Mouse (Mus musculus): ENCODE measurements around the gene Kpnb1. TPM values are rescaled to one million over a fixed set of nuclear protein-coding genes. Genes with fewer than 3 reads are reported as not detected.
A peak's percentile ranks its signal among the peaks of the same experiment; 100 is the strongest.

Kpnb1 gene
- total and polyA plus RNA-seq, 2 experiments from 2014 or later: 18.4 to 68.2 TPM

DNA sequence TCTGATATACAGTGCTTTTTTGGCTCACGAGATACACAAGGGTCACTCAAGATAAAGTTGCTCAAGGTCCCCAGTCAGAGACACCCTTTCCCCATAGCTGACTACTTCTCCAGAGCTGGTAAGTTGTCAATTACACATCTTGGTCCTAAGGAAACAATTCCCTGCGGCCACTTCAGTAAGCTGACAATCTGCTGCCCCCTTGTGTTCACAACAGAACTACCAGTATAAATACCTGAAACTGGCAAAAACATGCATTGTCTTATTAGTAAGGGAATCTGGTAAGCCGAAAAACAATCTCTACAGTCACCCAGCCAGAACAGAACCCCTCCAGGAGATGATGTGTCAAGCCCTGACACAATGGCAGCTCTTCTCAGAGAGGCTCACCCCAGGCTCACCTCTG, 10.8 kb downstream of the Kpnb1 start:
- no peak overlapping the region for H3K27ac ChIP-seq (ENCODE audit: low read depth)
- no peak for ATAC-seq (ENCODE audit: insufficient read depth, low read depth)
- peak; percentile 46 for DNase-seq (ENCODE audit: low spot score)

DNA sequence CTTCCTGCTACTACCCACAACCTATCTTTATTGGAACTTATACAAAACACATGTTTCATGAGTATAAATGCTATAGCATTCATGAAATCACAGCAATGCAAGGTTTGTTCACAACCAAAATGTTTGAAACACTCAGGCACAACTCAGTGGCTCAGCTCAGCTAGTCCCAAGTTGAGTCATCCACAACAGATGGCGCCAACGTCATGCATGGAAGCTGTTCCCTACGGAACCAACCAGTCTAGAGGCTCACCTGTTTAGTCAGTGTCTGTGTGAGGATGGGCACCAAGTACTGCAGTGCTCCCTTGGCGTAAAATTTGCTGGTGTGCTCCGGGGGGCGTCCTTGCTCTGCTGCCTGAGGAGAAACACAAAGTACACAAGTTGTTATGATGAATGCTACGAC, 12.2 kb downstream of the Kpnb1 start:
- H3K36me3 ChIP-seq (replicated peaks; ENCODE audit: control insufficient read depth, insufficient read depth, low read length): peaks cover 99% of the 10 kb centered on the region
- DNase-seq (ENCODE audit: low spot score) (no peak), ATAC-seq (ENCODE audit: insufficient read depth, low read depth) (no peak)
- no peaks in the 10 kb centered on the region for H3K4me1 ChIP-seq (ENCODE audit: control insufficient read depth, insufficient read depth)
- WGBS: 89% methylated on average over 7 of the region's 7 CpGs
- H3K4me3 ChIP-seq (ENCODE audit: low read depth, low read length): no peak overlapping the region
- H3K27me3 ChIP-seq (ENCODE audit: control insufficient read depth, insufficient read depth, low read length): no peaks in the 10 kb centered on the region
- H3K4me2 ChIP-seq (ENCODE audit: low read depth, low read length): no peak overlapping the region
- no peaks in the 10 kb centered on the region for H3K9me3 ChIP-seq (replicated peaks; ENCODE audit: control insufficient read depth, low read length)
- no peak overlapping the region for H3K27ac ChIP-seq (ENCODE audit: low read depth)
- H3K9ac ChIP-seq (replicated peaks; ENCODE audit: low read depth, low read length): no peak overlapping the region
- TF ChIP-seq CTCF (IDR thresholded peaks at IDR 0.05; ENCODE audit: low read depth): no peak
- no peak for TF ChIP-seq EP300 (IDR thresholded peaks at IDR 0.05; ENCODE audit: low read depth)

More for the DNA sequence above, 10.8 kb downstream of the Kpnb1 start:
- H3K4me3 ChIP-seq (ENCODE audit: low read depth, low read length): no peak overlapping the region
- H3K36me3 ChIP-seq (replicated peaks; ENCODE audit: control insufficient read depth, insufficient read depth, low read length): peaks cover 99% of the 10 kb centered on the region
- no peaks in the 10 kb centered on the region for H3K4me1 ChIP-seq (ENCODE audit: control insufficient read depth, insufficient read depth)
- TF ChIP-seq CTCF (IDR thresholded peaks at IDR 0.05; ENCODE audit: low read depth): peak; percentile 68
- TF ChIP-seq EP300 (IDR thresholded peaks at IDR 0.05; ENCODE audit: low read depth): no peak
- no peaks in the 10 kb centered on the region for H3K27me3 ChIP-seq (ENCODE audit: control insufficient read depth, insufficient read depth, low read length)
- no peak overlapping the region for H3K9ac ChIP-seq (replicated peaks; ENCODE audit: low read depth, low read length)
- WGBS: 40% methylated on average over 3 of the region's 3 CpGs
- H3K9me3 ChIP-seq (replicated peaks; ENCODE audit: control insufficient read depth, low read length): no peaks in the 10 kb centered on the region
- no peak overlapping the region for H3K4me2 ChIP-seq (ENCODE audit: low read depth, low read length)

DNA sequence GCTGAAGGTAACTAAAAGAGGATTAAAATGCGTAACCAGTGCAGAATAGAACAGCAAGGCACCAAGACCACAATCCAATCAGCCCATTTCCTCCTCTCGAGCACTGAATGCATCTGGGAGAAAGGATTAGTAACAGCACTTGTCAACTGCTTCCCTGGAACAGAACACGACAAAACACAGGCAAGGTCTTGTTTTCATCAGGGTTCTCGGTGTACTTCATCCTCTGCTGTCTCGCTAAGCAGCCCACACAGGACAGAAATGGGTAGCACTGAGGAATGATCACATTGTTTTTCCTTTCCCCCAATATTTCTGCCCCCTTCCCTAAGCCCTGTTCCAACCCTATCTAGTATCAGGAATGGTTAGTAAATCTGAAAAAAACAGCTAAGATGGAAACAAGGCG, 27.3 kb downstream of the Kpnb1 start:
- 64% methylated on average over 6 of the region's 6 CpGs for WGBS
- Histone ChIP-seq H3K36me3 (replicated peaks; ENCODE audit: control insufficient read depth, insufficient read depth, low read length) (peaks cover 81% of the 10 kb centered on the region), H3K9ac (replicated peaks; ENCODE audit: low read depth, low read length) (no peak overlapping the region), H3K4me1 (ENCODE audit: control insufficient read depth, insufficient read depth) (no peaks in the 10 kb centered on the region), H3K4me3 (ENCODE audit: low read depth, low read length) (no peak overlapping the region), H3K4me2 (ENCODE audit: low read depth, low read length) (no peak overlapping the region), H3K27me3 (ENCODE audit: control insufficient read depth, insufficient read depth, low read length) (no peaks in the 10 kb centered on the region), H3K9me3 (replicated peaks; ENCODE audit: control insufficient read depth, low read length) (no peaks in the 10 kb centered on the region), H3K27ac (ENCODE audit: low read depth) (no peak overlapping the region)
- DNase-seq (ENCODE audit: low spot score) (no peak), ATAC-seq (ENCODE audit: insufficient read depth, low read depth) (no peak)
- TF ChIP-seq CTCF (IDR thresholded peaks at IDR 0.05; ENCODE audit: low read depth) (no peak), EP300 (IDR thresholded peaks at IDR 0.05; ENCODE audit: low read depth) (no peak)

DNA sequence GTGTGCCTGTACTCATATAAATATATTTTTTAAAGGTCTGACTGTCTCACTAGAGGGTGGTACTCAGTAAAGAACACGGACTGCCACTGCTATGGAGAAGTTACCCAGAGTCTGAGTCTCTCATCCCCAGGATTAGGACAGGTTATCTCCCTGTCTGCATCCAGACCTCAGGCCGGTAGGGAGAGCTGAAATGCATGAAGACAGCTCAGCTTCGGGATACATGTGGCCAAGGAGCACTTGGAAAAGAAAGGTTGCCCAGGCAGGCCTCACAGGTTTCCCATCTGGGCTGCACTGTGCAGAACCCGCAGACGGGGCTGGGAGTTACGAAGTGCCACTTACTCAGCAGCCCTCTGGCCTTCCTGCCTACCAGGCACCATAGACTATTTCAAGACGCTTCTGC, 30.7 kb downstream of the Kpnb1 start:
- H3K36me3 ChIP-seq (replicated peaks; ENCODE audit: control insufficient read depth, insufficient read depth, low read length): peaks cover 50% of the 10 kb centered on the region
- DNase-seq (ENCODE audit: low spot score) (no peak), ATAC-seq (ENCODE audit: insufficient read depth, low read depth) (no peak)
- no peak overlapping the region for H3K4me3 ChIP-seq (ENCODE audit: low read depth, low read length)
- no peak overlapping the region for H3K9ac ChIP-seq (replicated peaks; ENCODE audit: low read depth, low read length)
- TF ChIP-seq CTCF (IDR thresholded peaks at IDR 0.05; ENCODE audit: low read depth) (no peak), EP300 (IDR thresholded peaks at IDR 0.05; ENCODE audit: low read depth) (no peak)
- no peaks in the 10 kb centered on the region for H3K27me3 ChIP-seq (ENCODE audit: control insufficient read depth, insufficient read depth, low read length)
- 74% methylated on average over 7 of the region's 7 CpGs for WGBS
- no peaks in the 10 kb centered on the region for H3K9me3 ChIP-seq (replicated peaks; ENCODE audit: control insufficient read depth, low read length)
- peaks cover 7% of the 10 kb centered on the region; the same call in 1 of the 2 replicates for H3K4me1 ChIP-seq (ENCODE audit: control insufficient read depth, insufficient read depth)
- no peak overlapping the region for H3K27ac ChIP-seq (ENCODE audit: low read depth)
- H3K4me2 ChIP-seq (ENCODE audit: low read depth, low read length): no peak overlapping the region

DNA sequence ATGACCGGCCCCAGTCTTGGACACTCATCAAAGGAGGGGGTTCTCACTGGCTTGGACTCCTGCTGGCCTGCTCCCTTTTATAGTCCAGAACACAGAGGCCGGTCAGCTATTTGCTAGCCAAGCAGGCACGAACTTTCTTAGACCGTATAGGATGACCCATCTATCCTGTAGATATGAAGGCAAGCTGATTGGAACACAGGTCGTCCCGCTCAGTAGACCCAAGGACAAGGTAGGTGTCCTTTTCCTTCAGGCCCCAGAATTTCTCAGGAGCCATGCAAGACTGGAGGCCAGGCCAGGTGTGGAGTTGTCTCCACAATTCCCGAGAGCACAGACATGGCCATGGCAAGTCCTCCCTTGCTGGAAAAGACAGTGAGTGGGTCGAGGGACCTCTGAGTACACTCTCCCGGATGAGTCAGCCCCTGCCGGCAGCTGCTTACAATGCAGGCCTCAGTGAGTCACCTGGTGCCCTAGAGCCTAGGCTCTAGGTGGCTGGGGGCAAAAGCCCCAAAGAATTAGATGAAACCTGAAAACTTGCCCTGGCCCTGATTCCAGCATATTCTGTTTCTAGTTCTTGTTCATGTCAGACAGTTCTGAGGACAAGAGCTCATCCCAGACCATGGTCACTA, 34.9 kb downstream of the Kpnb1 start:
- no peak for DNase-seq (ENCODE audit: low spot score)
- no peak overlapping the region for H3K4me2 ChIP-seq (ENCODE audit: low read depth, low read length)
- no peaks in the 10 kb centered on the region for H3K27me3 ChIP-seq (ENCODE audit: control insufficient read depth, insufficient read depth, low read length)
- H3K9ac ChIP-seq (replicated peaks; ENCODE audit: low read depth, low read length): no peak overlapping the region
- peaks cover 24% of the 10 kb centered on the region; the same call in 1 of the 2 replicates for H3K4me1 ChIP-seq (ENCODE audit: control insufficient read depth, insufficient read depth)
- no peaks in the 10 kb centered on the region for H3K9me3 ChIP-seq (replicated peaks; ENCODE audit: control insufficient read depth, low read length)
- WGBS: 31% methylated on average over 10 of the region's 10 CpGs
- no peak overlapping the region for H3K27ac ChIP-seq (ENCODE audit: low read depth)
- TF ChIP-seq EP300 (IDR thresholded peaks at IDR 0.05; ENCODE audit: low read depth) (no peak), CTCF (IDR thresholded peaks at IDR 0.05; ENCODE audit: low read depth) (peak; percentile 22; the same call in 1 of the 2 replicates)
- H3K36me3 ChIP-seq (replicated peaks; ENCODE audit: control insufficient read depth, insufficient read depth, low read length): peaks cover 8% of the 10 kb centered on the region; the same call in 1 of the 2 replicates
- H3K4me3 ChIP-seq (ENCODE audit: low read depth, low read length): no peak overlapping the region
- no peak for ATAC-seq (ENCODE audit: insufficient read depth, low read depth)

DNA sequence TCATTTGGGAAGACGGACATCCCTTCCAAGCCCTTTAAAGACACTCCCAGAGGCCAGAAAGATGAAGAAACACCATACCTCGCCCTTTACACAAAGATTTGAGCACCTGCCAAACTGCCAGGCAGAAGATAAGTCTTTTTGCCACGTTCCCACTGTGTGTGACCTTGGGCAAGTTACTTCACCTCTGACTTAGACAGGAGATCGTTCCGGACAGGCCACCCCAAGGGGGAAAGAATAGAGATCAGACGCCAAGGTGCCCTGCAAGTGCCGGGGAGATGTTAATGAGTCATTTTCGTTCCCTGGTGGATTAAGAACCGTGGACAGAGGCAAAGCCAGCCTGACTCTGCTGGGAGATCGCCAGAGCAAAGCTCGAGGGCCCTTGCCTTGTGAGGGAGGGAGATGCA, 35.7 kb downstream of the Kpnb1 start:
- H3K36me3 ChIP-seq (replicated peaks; ENCODE audit: control insufficient read depth, insufficient read depth, low read length): peaks cover 2% of the 10 kb centered on the region; the same call in 1 of the 2 replicates
- no peak overlapping the region for H3K9ac ChIP-seq (replicated peaks; ENCODE audit: low read depth, low read length)
- peak; percentile 56 for DNase-seq (ENCODE audit: low spot score)
- ATAC-seq (ENCODE audit: insufficient read depth, low read depth): no peak
- 2% methylated on average over 11 of the region's 11 CpGs for WGBS
- TF ChIP-seq CTCF (IDR thresholded peaks at IDR 0.05; ENCODE audit: low read depth) (no peak), EP300 (IDR thresholded peaks at IDR 0.05; ENCODE audit: low read depth) (no peak)
- no peaks in the 10 kb centered on the region for H3K9me3 ChIP-seq (replicated peaks; ENCODE audit: control insufficient read depth, low read length)
- H3K4me3 ChIP-seq (ENCODE audit: low read depth, low read length): peak overlapping the region; percentile 85
- H3K27ac ChIP-seq (ENCODE audit: low read depth): no peak overlapping the region
- H3K27me3 ChIP-seq (ENCODE audit: control insufficient read depth, insufficient read depth, low read length): no peaks in the 10 kb centered on the region
- peaks cover 24% of the 10 kb centered on the region; the same call in 1 of the 2 replicates for H3K4me1 ChIP-seq (ENCODE audit: control insufficient read depth, insufficient read depth)
- H3K4me2 ChIP-seq (ENCODE audit: low read depth, low read length): peak overlapping the region; percentile 99
